Comparison of ENCODE assay signal across 19 mouse cellular contexts in the genomic region with DNA sequence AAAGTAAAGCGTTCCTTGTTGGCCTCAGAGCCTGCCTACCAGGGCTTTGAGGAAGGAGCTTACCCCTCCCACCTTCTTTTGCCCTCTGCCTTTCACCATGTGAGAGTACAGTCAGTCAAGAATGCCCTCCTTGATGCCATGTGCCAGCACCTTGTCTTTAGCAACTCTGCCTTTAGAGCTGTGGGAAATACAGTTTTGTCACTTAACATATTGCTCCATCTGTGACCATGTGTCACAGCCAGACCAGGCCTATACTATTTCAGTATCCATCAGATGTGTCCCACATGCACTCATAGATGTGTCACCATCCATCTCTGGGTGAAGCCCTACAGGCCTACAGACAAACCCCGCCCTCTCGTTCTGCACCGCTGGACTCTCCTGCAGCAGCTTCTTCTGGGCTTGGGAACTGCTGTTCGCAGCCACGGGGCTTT.
DNase-seq lines count a peak whose midpoint lies in the region; ATAC-seq and TF ChIP-seq lines count a peak whose summit lies in the region.
"Had no signal": no experiment of that assay in that cellular context is flagged by ENCODE, and none has a peak within 500 bp of the region (broad histone marks: within the 10 kb centered on the region; RNA-seq: fewer than 3 reads in every experiment).

No protein-coding gene starts in this region.

- ATAC-seq in kidney, embryonic 14.5 days (ENCODE audit: low FRiP score, low TSS enrichment) = 0 out of 2 replicates have a peak, but pooled peaks have one; percentile 35
- 0 out of 2 replicates have a peak, but pooled peaks have one; percentile 23 for ATAC-seq in lung, embryonic 16.5 days (ENCODE audit: low read depth)
- ATAC-seq in lung, postnatal 0 days = peak; percentile 44
- no peak for ATAC-seq in stomach, postnatal 0 days (ENCODE audit: low FRiP score, low TSS enrichment)
- ATAC-seq in erythroid progenitor cell, adult 5-6 weeks (replicated peaks; ENCODE audit: low FRiP score, poor library complexity, severe bottlenecking) = no peak
- ATAC-seq: forebrain, embryonic 13.5 days had no signal

- no peak for DNase-seq in kidney, postnatal 36 days
- no peak for DNase-seq in lung, postnatal 4 days
- peak; percentile 64 for DNase-seq in lung, postnatal 0 days (ENCODE audit: low spot score)
- no peak for DNase-seq in stomach, postnatal 0 days (ENCODE audit: low spot score)
- no peak for DNase-seq in urinary bladder, postnatal 25 days (ENCODE audit: low spot score)
- DNase-seq: adrenal gland, adult 8-10 months; cerebellum, adult 18-20 months; cerebellum, postnatal 36 days; kidney, adult 11 months; kidney, postnatal 25 days; midbrain, embryonic 14.5 days; thymus, postnatal 36 days had no signal

- 80% methylated on average over 6 of the region's 6 CpGs for WGBS in kidney, embryonic 14.5 days
- WGBS in lung, embryonic 16.5 days = 80% methylated on average over 6 of the region's 6 CpGs
- 75% methylated on average over 6 of the region's 6 CpGs for WGBS in lung, postnatal 0 days
- WGBS in stomach, postnatal 0 days = 86% methylated on average over 6 of the region's 6 CpGs

- no peak overlapping the region for H3K27ac ChIP-seq in kidney, embryonic 14.5 days (ENCODE audit: low read depth, low read length)
- no peak overlapping the region for H3K27ac ChIP-seq in lung, embryonic 16.5 days (ENCODE audit: low read length)
- peak overlapping the region; percentile 45 for H3K27ac ChIP-seq in lung, postnatal 0 days (ENCODE audit: low read length)
- H3K27ac ChIP-seq in stomach, postnatal 0 days (replicated peaks) = peak overlapping the region; percentile 53; the same call in 1 of the 2 replicates
- H3K27ac ChIP-seq: forebrain, embryonic 13.5 days; heart, embryonic 10.5 days; liver, embryonic 12.5 days had no signal

- H3K4me2 ChIP-seq in kidney, embryonic 14.5 days (replicated peaks; ENCODE audit: low read depth, low read length) = no peak overlapping the region
- no peak overlapping the region for H3K4me2 ChIP-seq in lung, embryonic 16.5 days (ENCODE audit: low read depth, low read length)
- H3K4me2 ChIP-seq in lung, postnatal 0 days (replicated peaks; ENCODE audit: low read depth, low read length) = no peak overlapping the region
- H3K4me2 ChIP-seq in stomach, postnatal 0 days (replicated peaks; ENCODE audit: low read depth) = no peak overlapping the region
- H3K4me2 ChIP-seq: forebrain, embryonic 13.5 days; liver, embryonic 12.5 days had no signal

- H3K9ac ChIP-seq in kidney, embryonic 14.5 days (ENCODE audit: low read depth, low read length) = no peak overlapping the region
- no peak overlapping the region for H3K9ac ChIP-seq in lung, embryonic 16.5 days (ENCODE audit: low read length)
- no peak overlapping the region for H3K9ac ChIP-seq in lung, postnatal 0 days (replicated peaks; ENCODE audit: low read depth)
- no peak overlapping the region for H3K9ac ChIP-seq in stomach, postnatal 0 days (ENCODE audit: low read length)
- H3K9ac ChIP-seq: forebrain, embryonic 13.5 days; liver, embryonic 12.5 days had no signal

- no peaks in the 10 kb centered on the region for H3K4me1 ChIP-seq in kidney, embryonic 14.5 days (ENCODE audit: control insufficient read depth, insufficient read depth, low read length)
- peaks cover 10% of the 10 kb centered on the region for H3K4me1 ChIP-seq in lung, embryonic 16.5 days (replicated peaks; ENCODE audit: control insufficient read depth, insufficient read depth, low read length)
- H3K4me1 ChIP-seq in lung, postnatal 0 days (ENCODE audit: insufficient read depth, low read depth, low read length) = no peaks in the 10 kb centered on the region
- no peaks in the 10 kb centered on the region for H3K4me1 ChIP-seq in stomach, postnatal 0 days (replicated peaks; ENCODE audit: control insufficient read depth, insufficient read depth)
- H3K4me1 ChIP-seq: forebrain, embryonic 13.5 days; liver, embryonic 12.5 days had no signal

- no peaks in the 10 kb centered on the region for H3K36me3 ChIP-seq in kidney, embryonic 14.5 days (ENCODE audit: control insufficient read depth, insufficient read depth, low read length)
- H3K36me3 ChIP-seq in lung, embryonic 16.5 days (ENCODE audit: control insufficient read depth, insufficient read depth, low read length) = no peaks in the 10 kb centered on the region
- H3K36me3 ChIP-seq in lung, postnatal 0 days (ENCODE audit: insufficient read depth, low read length) = no peaks in the 10 kb centered on the region
- no peaks in the 10 kb centered on the region for H3K36me3 ChIP-seq in stomach, postnatal 0 days (ENCODE audit: control insufficient read depth, insufficient read depth, low read length)
- H3K36me3 ChIP-seq: heart, embryonic 10.5 days; liver, embryonic 12.5 days had no signal

- TF ChIP-seq EP300 in lung, postnatal 0 days (IDR thresholded peaks at IDR 0.05) = no peak
- TF ChIP-seq EP300 in stomach, postnatal 0 days (optimal IDR thresholded peaks at IDR 0.05) = no peak

- H3K9me3 ChIP-seq in kidney, embryonic 14.5 days (ENCODE audit: control insufficient read depth, low read length) = no peaks in the 10 kb centered on the region
- H3K9me3 ChIP-seq in lung, embryonic 16.5 days (ENCODE audit: control insufficient read depth, low read length) = no peaks in the 10 kb centered on the region
- no peaks in the 10 kb centered on the region for H3K9me3 ChIP-seq in lung, postnatal 0 days (ENCODE audit: low read length)
- no peaks in the 10 kb centered on the region for H3K9me3 ChIP-seq in stomach, postnatal 0 days (ENCODE audit: control insufficient read depth, low read length)
- H3K9me3 ChIP-seq: forebrain, embryonic 13.5 days; heart, embryonic 10.5 days; liver, embryonic 12.5 days had no signal

- no peaks in the 10 kb centered on the region for H3K27me3 ChIP-seq in kidney, embryonic 14.5 days (ENCODE audit: control insufficient read depth, insufficient read depth, low read length)
- no peaks in the 10 kb centered on the region for H3K27me3 ChIP-seq in lung, embryonic 16.5 days (ENCODE audit: control insufficient read depth, insufficient read depth, low read depth, low read length)
- H3K27me3 ChIP-seq in lung, postnatal 0 days (replicated peaks; ENCODE audit: insufficient read depth, low read length) = no peaks in the 10 kb centered on the region
- H3K27me3 ChIP-seq in stomach, postnatal 0 days (ENCODE audit: control insufficient read depth, insufficient read depth, low read length) = no peaks in the 10 kb centered on the region
- H3K27me3 ChIP-seq: forebrain, embryonic 13.5 days; liver, embryonic 12.5 days had no signal

- no peak overlapping the region for H3K4me3 ChIP-seq in kidney, embryonic 14.5 days (ENCODE audit: low read length)
- H3K4me3 ChIP-seq in lung, embryonic 16.5 days (ENCODE audit: low read length) = no peak overlapping the region
- no peak overlapping the region for H3K4me3 ChIP-seq in lung, postnatal 0 days (ENCODE audit: low read depth, low read length)
- no peak overlapping the region for H3K4me3 ChIP-seq in stomach, postnatal 0 days (ENCODE audit: low read depth, low read length)
- H3K4me3 ChIP-seq: forebrain, embryonic 13.5 days; heart, embryonic 10.5 days; liver, embryonic 12.5 days; myocyte had no signal

- TF ChIP-seq CTCF in lung, postnatal 0 days (IDR thresholded peaks at IDR 0.05) = no peak
- no peak for TF ChIP-seq CTCF in stomach, postnatal 0 days (IDR thresholded peaks at IDR 0.05; ENCODE audit: low read depth)

Comparison
In these comparisons a context has a peak if more than half of its experiments do, and no peak if none do; other contexts are left out.
1. H3K27ac ChIP-seq: peak in lung, postnatal 0 days (single experiment) and stomach, postnatal 0 days (single experiment); none in kidney, embryonic 14.5 days (single experiment) and lung, embryonic 16.5 days (single experiment).
2. ATAC-seq: peak in kidney, embryonic 14.5 days (single experiment), lung, embryonic 16.5 days (single experiment) and lung, postnatal 0 days (single experiment); none in stomach, postnatal 0 days (single experiment) and erythroid progenitor cell, adult 5-6 weeks (single experiment).